ENCODE assay signal across 21 mouse cellular contexts in genomic region chr11:102052697-102053096, GRCm38 (mm10). TPM values are rescaled to one million over a fixed set of nuclear protein-coding genes. Genes with fewer than 3 reads are reported as not detected.
DNase-seq lines count a peak whose midpoint lies in the region; ATAC-seq and TF ChIP-seq lines count a peak whose summit lies in the region.
"Had no signal": no experiment of that assay in that cellular context is flagged by ENCODE, and none has a peak within 500 bp of the region (broad histone marks: within the 10 kb centered on the region; RNA-seq: fewer than 3 reads in every experiment).

No protein-coding gene starts in this region.

- H3K9ac ChIP-seq in embryonic facial prominence, embryonic 14.5 days (ENCODE audit: low read depth, low read length): no peak overlapping the region
- H3K9ac ChIP-seq in heart, embryonic 13.5 days: no peak overlapping the region
- peak overlapping the region; percentile 14; the same call in 1 of the 2 replicates for H3K9ac ChIP-seq in liver, adult 2 months (ENCODE audit: low read depth, low read length)
- no peak overlapping the region for H3K9ac ChIP-seq in liver, embryonic 12.5 days
- H3K9ac ChIP-seq: embryonic facial prominence, embryonic 12.5 days; forebrain, embryonic 15.5 days; limb, embryonic 13.5 days; neural tube, embryonic 12.5 days had no signal

- no peaks in the 10 kb centered on the region for H3K9me3 ChIP-seq in embryonic facial prominence, embryonic 14.5 days (ENCODE audit: control insufficient read depth, low read length)
- no peaks in the 10 kb centered on the region for H3K9me3 ChIP-seq in embryonic facial prominence, embryonic 10.5 days
- no peaks in the 10 kb centered on the region for H3K9me3 ChIP-seq in heart, embryonic 13.5 days
- no peaks in the 10 kb centered on the region for H3K9me3 ChIP-seq in liver, embryonic 12.5 days (replicated peaks)
- H3K9me3 ChIP-seq: embryonic facial prominence, embryonic 12.5 days; forebrain, embryonic 15.5 days; limb, embryonic 13.5 days; megakaryocyte, embryonic 14.5 days; neural tube, embryonic 12.5 days had no signal

- no peak for ATAC-seq in embryonic facial prominence, embryonic 14.5 days (ENCODE audit: low read depth)
- no peak for ATAC-seq in heart, embryonic 13.5 days (ENCODE audit: extremely low read depth, insufficient number of reproducible peaks, low FRiP score, low TSS enrichment)
- ATAC-seq in liver, embryonic 12.5 days: no peak
- no peak for ATAC-seq in erythroblast, adult 5-6 weeks (replicated peaks; ENCODE audit: low FRiP score, poor library complexity, severe bottlenecking)
- ATAC-seq: forebrain, embryonic 15.5 days had no signal

- WGBS in embryonic facial prominence, embryonic 14.5 days: 80% methylated on average over 12 of the region's 12 CpGs
- whole genome bisulfite sequencing in embryonic facial prominence, embryonic 10.5 days: 83% methylated on average over 12 of the region's 12 CpGs
- WGBS in heart, embryonic 13.5 days: 72% methylated on average over 12 of the region's 12 CpGs
- 75% methylated on average over 12 of the region's 12 CpGs for WGBS in liver, adult 2 months
- 73% methylated on average over 12 of the region's 12 CpGs for whole genome bisulfite sequencing in liver, embryonic 12.5 days (ENCODE audit: insufficient replicate concordance)

- no peaks in the 10 kb centered on the region for H3K27me3 ChIP-seq in embryonic facial prominence, embryonic 14.5 days (replicated peaks; ENCODE audit: control insufficient read depth, insufficient read depth, low read length)
- 0 out of 2 replicates have a peak, but pooled peaks cover 12% of the 10 kb centered on the region for H3K27me3 ChIP-seq in embryonic facial prominence, embryonic 10.5 days (replicated peaks; ENCODE audit: low read depth, poor library complexity, severe bottlenecking)
- no peaks in the 10 kb centered on the region for H3K27me3 ChIP-seq in heart, embryonic 13.5 days (replicated peaks)
- no peaks in the 10 kb centered on the region for H3K27me3 ChIP-seq in liver, adult 2 months (ENCODE audit: control insufficient read depth, insufficient read depth, low read length)
- peaks cover 55% of the 10 kb centered on the region for H3K27me3 ChIP-seq in liver, embryonic 12.5 days (replicated peaks)
- H3K27me3 ChIP-seq: forebrain, embryonic 15.5 days; limb, embryonic 13.5 days; neural tube, embryonic 12.5 days had no signal

- DNase-seq in embryonic facial prominence, embryonic 14.5 days (ENCODE audit: low spot score): no peak
- no peak for DNase-seq in embryonic facial prominence, embryonic 10.5 days (ENCODE audit: low spot score)
- no peak for DNase-seq in heart, postnatal 10 days
- DNase-seq in liver, adult 2 months (ENCODE audit: extremely low read depth, low read depth, low spot score): no peak
- peak; percentile 19 for DNase-seq in adipocyte (ENCODE audit: low spot score)
- DNase-seq: adrenal gland, adult 8-10 months; cerebellum, adult 9-10 months; gastrocnemius, postnatal 36 days; layer of hippocampus, postnatal 36 days had no signal

- H3K4me3 ChIP-seq in embryonic facial prominence, embryonic 14.5 days (ENCODE audit: low read depth, low read length): no peak overlapping the region
- H3K4me3 ChIP-seq in embryonic facial prominence, embryonic 10.5 days: no peak overlapping the region
- H3K4me3 ChIP-seq in heart, embryonic 13.5 days: no peak overlapping the region
- no peak overlapping the region for H3K4me3 ChIP-seq in liver, adult 2 months (ENCODE audit: insufficient read depth, low read depth, low read length)
- H3K4me3 ChIP-seq in liver, embryonic 12.5 days: no peak overlapping the region
- H3K4me3 ChIP-seq: embryonic facial prominence, embryonic 12.5 days; forebrain, embryonic 15.5 days; limb, embryonic 13.5 days; megakaryocyte, embryonic 14.5 days; neural tube, embryonic 12.5 days had no signal

- H3K36me3 ChIP-seq in embryonic facial prominence, embryonic 14.5 days (ENCODE audit: control insufficient read depth, insufficient read depth, low read length): 0 out of 2 replicates have a peak, but pooled peaks cover 2% of the 10 kb centered on the region
- H3K36me3 ChIP-seq in embryonic facial prominence, embryonic 10.5 days (replicated peaks): no peaks in the 10 kb centered on the region
- H3K36me3 ChIP-seq in heart, embryonic 13.5 days: no peaks in the 10 kb centered on the region
- no peaks in the 10 kb centered on the region for H3K36me3 ChIP-seq in liver, adult 2 months (ENCODE audit: control insufficient read depth, insufficient read depth, low read length)
- H3K36me3 ChIP-seq in liver, embryonic 12.5 days: no peaks in the 10 kb centered on the region
- H3K36me3 ChIP-seq: embryonic facial prominence, embryonic 12.5 days; forebrain, embryonic 15.5 days; neural tube, embryonic 12.5 days had no signal

- no peak overlapping the region for H3K4me2 ChIP-seq in embryonic facial prominence, embryonic 14.5 days (ENCODE audit: low read depth, low read length)
- no peak overlapping the region for H3K4me2 ChIP-seq in heart, embryonic 13.5 days
- H3K4me2 ChIP-seq in liver, embryonic 12.5 days: no peak overlapping the region
- H3K4me2 ChIP-seq: embryonic facial prominence, embryonic 12.5 days; forebrain, embryonic 15.5 days; limb, embryonic 13.5 days; neural tube, embryonic 12.5 days had no signal

- 0 out of 2 replicates have a peak overlapping the region, but pooled peaks have one; percentile 15 for H3K27ac ChIP-seq in embryonic facial prominence, embryonic 14.5 days (replicated peaks; ENCODE audit: low read depth, low read length)
- no peak overlapping the region for H3K27ac ChIP-seq in embryonic facial prominence, embryonic 10.5 days (replicated peaks)
- H3K27ac ChIP-seq in heart, embryonic 13.5 days (replicated peaks): peak overlapping the region; percentile 80
- H3K27ac ChIP-seq in liver, adult 2 months (replicated peaks; ENCODE audit: insufficient read depth, low read depth, low read length): peak overlapping the region; percentile 76
- no peak overlapping the region for H3K27ac ChIP-seq in liver, embryonic 12.5 days
- H3K27ac ChIP-seq: embryonic facial prominence, embryonic 12.5 days; forebrain, embryonic 15.5 days; limb, embryonic 13.5 days; neural tube, embryonic 12.5 days had no signal

- H3K79me2 ChIP-seq in liver, adult 2 months (ENCODE audit: control insufficient read depth, insufficient read depth, low read length): no peaks in the 10 kb centered on the region

- intact Hi-C loops in heart, postnatal 10 days (cut with DNase I): no loop called here

- no peak for TF ChIP-seq CTCF in liver, adult 2 months (IDR thresholded peaks at IDR 0.05; ENCODE audit: low read depth, low read length)

- H3K4me1 ChIP-seq in embryonic facial prominence, embryonic 14.5 days (ENCODE audit: control insufficient read depth, insufficient read depth, low read length): no peaks in the 10 kb centered on the region
- H3K4me1 ChIP-seq in embryonic facial prominence, embryonic 10.5 days: peaks cover 17% of the 10 kb centered on the region
- peaks cover 6% of the 10 kb centered on the region; the same call in 1 of the 2 replicates for H3K4me1 ChIP-seq in heart, embryonic 13.5 days
- H3K4me1 ChIP-seq in liver, adult 2 months (ENCODE audit: control insufficient read depth, insufficient read depth, low read length): peaks cover 8% of the 10 kb centered on the region; the same call in 1 of the 2 replicates
- H3K4me1 ChIP-seq in liver, embryonic 12.5 days: no peaks in the 10 kb centered on the region
- H3K4me1 ChIP-seq: embryonic facial prominence, embryonic 12.5 days; forebrain, embryonic 15.5 days; limb, embryonic 13.5 days; neural tube, embryonic 12.5 days had no signal

- TF ChIP-seq POLR2A in liver, adult 2 months (IDR thresholded peaks at IDR 0.05; ENCODE audit: extremely low read depth, insufficient read depth, low read length): no peak

RNA-seq across cellular contexts. Expression of gene Cd300lg, which starts 11.4 kb away (rescaled TPM):
- polyA plus RNA-seq in embryonic facial prominence, embryonic 14.5 days (2014; fragmentation: Nextera tagmentation; extraction: Ambion mirVana): 0.70 and 0.85 TPM in 2 replicates
- 0.28 and 0.51 TPM in 2 replicates for polyA plus RNA-seq in embryonic facial prominence, embryonic 10.5 days (2016; fragmentation: Nextera tagmentation; extraction: Ambion mirVana)
- 2.7 and 2.9 TPM in 2 replicates for polyA plus RNA-seq in heart, embryonic 13.5 days (2015; fragmentation: Nextera tagmentation; extraction: Ambion mirVana)
- total RNA-seq in heart, postnatal 10 days (2021): 10 to 100 TPM; 64.4 to 75.9 TPM
- total RNA-seq in liver, adult 2 months (2014; rRNA removed): 8.4 and 11.1 TPM in 2 replicates
- polyA plus RNA-seq in liver, adult 2 months (2012; rRNA removed): 12.2 and 13.3 TPM in 2 replicates
- 0.50 and 0.51 TPM in 2 replicates for polyA plus RNA-seq in liver, embryonic 12.5 days (2016; fragmentation: Nextera tagmentation; extraction: Ambion mirVana)
- 2.1 and 7.1 TPM in 2 replicates for total RNA-seq in erythroblast, adult 5-6 weeks (2015; ENCODE audit: low replicate concordance)
- 0.42 and 0.77 TPM in 2 replicates for total RNA-seq in erythroblast, adult 5-6 weeks (2017; ENCODE audit: low replicate concordance)
- total RNA-seq: layer of hippocampus, postnatal 36 days; left cerebral cortex, postnatal 14 days had no signal

RNA-seq across cellular contexts. Expression of gene Mpp3, which starts 24.4 kb away (rescaled TPM):
- 6.3 and 6.4 TPM in 2 replicates for polyA plus RNA-seq in embryonic facial prominence, embryonic 14.5 days (2014; fragmentation: Nextera tagmentation; extraction: Ambion mirVana)
- polyA plus RNA-seq in embryonic facial prominence, embryonic 10.5 days (2016; fragmentation: Nextera tagmentation; extraction: Ambion mirVana): 8.2 and 10.3 TPM in 2 replicates
- 2.9 and 3.8 TPM in 2 replicates for polyA plus RNA-seq in heart, embryonic 13.5 days (2015; fragmentation: Nextera tagmentation; extraction: Ambion mirVana)
- total RNA-seq in heart, postnatal 10 days (2021): 1 to 10 TPM; 5.5 to 7.4 TPM
- 0.07 and 0.28 TPM in 2 replicates for total RNA-seq in liver, adult 2 months (2014; rRNA removed)
- 0.06 and 0.19 TPM in 2 replicates for polyA plus RNA-seq in liver, adult 2 months (2012; rRNA removed)
- polyA plus RNA-seq in liver, embryonic 12.5 days (2016; fragmentation: Nextera tagmentation; extraction: Ambion mirVana): 0.66 and 0.85 TPM in 2 replicates
- 0.84 TPM in 1 of 2 replicates, not detected in the other for total RNA-seq in erythroblast, adult 5-6 weeks (2015; ENCODE audit: low replicate concordance)
- 0.14 TPM in 1 of 2 replicates, not detected in the other for total RNA-seq in erythroblast, adult 5-6 weeks (2017; ENCODE audit: low replicate concordance)

RNA-seq across cellular contexts. Expression of gene Mpp2, which starts 35.6 kb away (rescaled TPM):
- 7.6 and 8.4 TPM in 2 replicates for polyA plus RNA-seq in embryonic facial prominence, embryonic 14.5 days (2014; fragmentation: Nextera tagmentation; extraction: Ambion mirVana)
- 12.5 and 12.9 TPM in 2 replicates for polyA plus RNA-seq in embryonic facial prominence, embryonic 10.5 days (2016; fragmentation: Nextera tagmentation; extraction: Ambion mirVana)
- 10.6 and 11.0 TPM in 2 replicates for polyA plus RNA-seq in heart, embryonic 13.5 days (2015; fragmentation: Nextera tagmentation; extraction: Ambion mirVana)
- total RNA-seq in heart, postnatal 10 days (2021): 1 to 10 TPM; 4.0 to 4.1 TPM
- total RNA-seq in liver, adult 2 months (2014; rRNA removed): under 0.01 and 0.20 TPM in 2 replicates
- 0.20 and 0.22 TPM in 2 replicates for polyA plus RNA-seq in liver, adult 2 months (2012; rRNA removed)
- 15.1 and 16.7 TPM in 2 replicates for polyA plus RNA-seq in liver, embryonic 12.5 days (2016; fragmentation: Nextera tagmentation; extraction: Ambion mirVana)
- 7.7 and 12.7 TPM in 2 replicates for total RNA-seq in erythroblast, adult 5-6 weeks (2015; ENCODE audit: low replicate concordance)
- 14.2 and 20.6 TPM in 2 replicates for total RNA-seq in erythroblast, adult 5-6 weeks (2017; ENCODE audit: low replicate concordance)

RNA-seq across cellular contexts. Expression of gene Ppy, which starts 48.4 kb away (rescaled TPM):
- polyA plus RNA-seq in embryonic facial prominence, embryonic 14.5 days (2014; fragmentation: Nextera tagmentation; extraction: Ambion mirVana): not detected in 2 replicates
- not detected in 2 replicates for polyA plus RNA-seq in embryonic facial prominence, embryonic 10.5 days (2016; fragmentation: Nextera tagmentation; extraction: Ambion mirVana)
- not detected in 2 replicates for polyA plus RNA-seq in heart, embryonic 13.5 days (2015; fragmentation: Nextera tagmentation; extraction: Ambion mirVana)
- not detected for total RNA-seq in heart, postnatal 10 days (2021)
- total RNA-seq in liver, adult 2 months (2014; rRNA removed): not detected in 2 replicates
- polyA plus RNA-seq in liver, adult 2 months (2012; rRNA removed): not detected in 2 replicates
- polyA plus RNA-seq in liver, embryonic 12.5 days (2016; fragmentation: Nextera tagmentation; extraction: Ambion mirVana): not detected in 2 replicates
- total RNA-seq in erythroblast, adult 5-6 weeks (2015; ENCODE audit: low replicate concordance): not detected in 2 replicates
- total RNA-seq in erythroblast, adult 5-6 weeks (2017; ENCODE audit: low replicate concordance): not detected in 2 replicates
- total RNA-seq: adrenal gland, adult 8-10 months; gastrocnemius, postnatal 36 days; layer of hippocampus, postnatal 36 days; left cerebral cortex, postnatal 14 days had no signal
- polyA plus RNA-seq: cortical plate, adult 2 months; embryonic facial prominence, embryonic 12.5 days; forebrain, embryonic 15.5 days; hindbrain, embryonic 11.5 days; limb, embryonic 13.5 days; neural tube, embryonic 12.5 days; stomach, embryonic 14.5 days had no signal

RNA-seq across cellular contexts. Expression of gene Pyy, which starts 54.9 kb away (rescaled TPM):
- 0.58 and 0.90 TPM in 2 replicates for polyA plus RNA-seq in embryonic facial prominence, embryonic 14.5 days (2014; fragmentation: Nextera tagmentation; extraction: Ambion mirVana)
- polyA plus RNA-seq in embryonic facial prominence, embryonic 10.5 days (2016; fragmentation: Nextera tagmentation; extraction: Ambion mirVana): 0.32 and 0.49 TPM in 2 replicates
- polyA plus RNA-seq in heart, embryonic 13.5 days (2015; fragmentation: Nextera tagmentation; extraction: Ambion mirVana): 1.2 TPM in 1 of 2 replicates, not detected in the other
- not detected for total RNA-seq in heart, postnatal 10 days (2021)
- not detected in 2 replicates for total RNA-seq in liver, adult 2 months (2014; rRNA removed)
- 0.35 TPM in 1 of 2 replicates, not detected in the other for polyA plus RNA-seq in liver, adult 2 months (2012; rRNA removed)
- 0.32 TPM in 1 of 2 replicates, not detected in the other for polyA plus RNA-seq in liver, embryonic 12.5 days (2016; fragmentation: Nextera tagmentation; extraction: Ambion mirVana)
- total RNA-seq in erythroblast, adult 5-6 weeks (2015; ENCODE audit: low replicate concordance): not detected in 2 replicates
- total RNA-seq in erythroblast, adult 5-6 weeks (2017; ENCODE audit: low replicate concordance): not detected in 2 replicates
- total RNA-seq: adrenal gland, adult 8-10 months; gastrocnemius, postnatal 36 days; layer of hippocampus, postnatal 36 days; left cerebral cortex, postnatal 14 days had no signal
- polyA plus RNA-seq: cortical plate, adult 2 months; embryonic facial prominence, embryonic 12.5 days; forebrain, embryonic 15.5 days; limb, embryonic 13.5 days; neural tube, embryonic 12.5 days had no signal

Comparison
In these comparisons a context has a peak if more than half of its experiments do, and no peak if none do; other contexts are left out.
1. H3K27ac ChIP-seq: peak in embryonic facial prominence, embryonic 14.5 days (single experiment), heart, embryonic 13.5 days (single experiment) and liver, adult 2 months (single experiment); none in embryonic facial prominence, embryonic 10.5 days (single experiment) and liver, embryonic 12.5 days (single experiment).